Mouse (Mus musculus): ENCODE results near the gene Ttc39a. TPM values are rescaled to one million over a fixed set of nuclear protein-coding genes. Genes with fewer than 3 reads are reported as not detected.
A peak's percentile ranks its signal among the peaks of the same experiment; 100 is the strongest.

Ttc39a gene
- polyA plus RNA-seq, 1 experiment from 2014 or later = 2.6 TPM

- DNase-seq (ENCODE audit: low spot score) (peak; percentile 95), ATAC-seq (replicated peaks; ENCODE audit: low FRiP score, low read depth) (peak; percentile 99)
- Histone ChIP-seq H3K9me3 (replicated peaks; ENCODE audit: low read length) (no peaks in the 10 kb centered on the region), H3K36me3 (ENCODE audit: insufficient read depth, low read length) (no peaks in the 10 kb centered on the region; the same call in 1 of the 2 replicates), H3K4me3 (replicated peaks; ENCODE audit: low read depth, low read length) (peak overlapping the region; percentile 97), H3K9ac (ENCODE audit: low read depth, low read length) (peak overlapping the region; percentile 94), H3K4me1 (replicated peaks; ENCODE audit: insufficient read depth, low read length) (peaks cover 8% of the 10 kb centered on the region; the same call in 1 of the 2 replicates), H3K4me2 (ENCODE audit: low read length) (peak overlapping the region; percentile 72), H3K27me3 (ENCODE audit: insufficient read depth, low read length) (no peaks in the 10 kb centered on the region), H3K27ac (peak overlapping the region; percentile 95)
- 0% methylated on average over 26 of the region's 39 CpGs for WGBS
- TF ChIP-seq CTCF (IDR thresholded peaks at IDR 0.05; ENCODE audit: low read depth) = peak; percentile 47
Observed at GRCm38 (mm10) chr4:109476554-109477014, 70.2 kb downstream of the Ttc39a start.

- TF ChIP-seq CTCF (IDR thresholded peaks at IDR 0.05; ENCODE audit: low read depth) = no peak
- H3K9me3 ChIP-seq (replicated peaks; ENCODE audit: low read length) = no peaks in the 10 kb centered on the region
- H3K9ac ChIP-seq (ENCODE audit: low read depth, low read length) = no peak overlapping the region
- H3K4me3 ChIP-seq (replicated peaks; ENCODE audit: low read depth, low read length) = no peak overlapping the region
- WGBS = 85% methylated on average over 3 of the region's 3 CpGs
- H3K27me3 ChIP-seq (ENCODE audit: insufficient read depth, low read length) = no peaks in the 10 kb centered on the region
- ATAC-seq (replicated peaks; ENCODE audit: low FRiP score, low read depth) (no peak), DNase-seq (ENCODE audit: low spot score) (no peak)
- no peaks in the 10 kb centered on the region; the same call in 1 of the 2 replicates for H3K36me3 ChIP-seq (ENCODE audit: insufficient read depth, low read length)
- peaks cover 8% of the 10 kb centered on the region; the same call in 1 of the 2 replicates for H3K4me1 ChIP-seq (replicated peaks; ENCODE audit: insufficient read depth, low read length)
- H3K27ac ChIP-seq = no peak overlapping the region
- H3K4me2 ChIP-seq (ENCODE audit: low read length) = no peak overlapping the region
Observed at GRCm38 (mm10) chr4:109477454-109477853, 71.0 kb downstream of the Ttc39a start.

- no peak for ATAC-seq (replicated peaks; ENCODE audit: low FRiP score, low read depth)
- WGBS = 90% methylated on average over 2 of the region's 2 CpGs
- no peak overlapping the region for H3K4me3 ChIP-seq (replicated peaks; ENCODE audit: low read depth, low read length)
- no peak for TF ChIP-seq CTCF (IDR thresholded peaks at IDR 0.05; ENCODE audit: low read depth)
- no peak overlapping the region for H3K9ac ChIP-seq (ENCODE audit: low read depth, low read length)
- no peak overlapping the region for H3K4me2 ChIP-seq (ENCODE audit: low read length)
- H3K36me3 ChIP-seq (ENCODE audit: insufficient read depth, low read length) = no peaks in the 10 kb centered on the region
- DNase-seq (ENCODE audit: low spot score) = no peak
- no peaks in the 10 kb centered on the region for H3K9me3 ChIP-seq (replicated peaks; ENCODE audit: low read length)
- H3K4me1 ChIP-seq (replicated peaks; ENCODE audit: insufficient read depth, low read length) = no peaks in the 10 kb centered on the region
- no peaks in the 10 kb centered on the region for H3K27me3 ChIP-seq (ENCODE audit: insufficient read depth, low read length)
- H3K27ac ChIP-seq = no peak overlapping the region
Observed at GRCm38 (mm10) chr4:109481424-109481823, 75.0 kb downstream of the Ttc39a start.

GRCm38 (mm10) chr4:109482701-109483100 is 76.3 kb downstream of the Ttc39a start:
- H3K27me3 ChIP-seq (ENCODE audit: insufficient read depth, low read length) = no peaks in the 10 kb centered on the region
- DNase-seq (ENCODE audit: low spot score) (no peak), ATAC-seq (replicated peaks; ENCODE audit: low FRiP score, low read depth) (no peak)
- no peak overlapping the region for H3K9ac ChIP-seq (ENCODE audit: low read depth, low read length)
- H3K36me3 ChIP-seq (ENCODE audit: insufficient read depth, low read length) = no peaks in the 10 kb centered on the region
- 92% methylated on average over 1 of the region's 1 CpGs for WGBS
- no peak overlapping the region for H3K27ac ChIP-seq
- H3K4me2 ChIP-seq (ENCODE audit: low read length) = no peak overlapping the region
- H3K4me3 ChIP-seq (replicated peaks; ENCODE audit: low read depth, low read length) = no peak overlapping the region
- TF ChIP-seq CTCF (IDR thresholded peaks at IDR 0.05; ENCODE audit: low read depth) = no peak
- no peaks in the 10 kb centered on the region for H3K9me3 ChIP-seq (replicated peaks; ENCODE audit: low read length)
- H3K4me1 ChIP-seq (replicated peaks; ENCODE audit: insufficient read depth, low read length) = no peaks in the 10 kb centered on the region

DNA sequence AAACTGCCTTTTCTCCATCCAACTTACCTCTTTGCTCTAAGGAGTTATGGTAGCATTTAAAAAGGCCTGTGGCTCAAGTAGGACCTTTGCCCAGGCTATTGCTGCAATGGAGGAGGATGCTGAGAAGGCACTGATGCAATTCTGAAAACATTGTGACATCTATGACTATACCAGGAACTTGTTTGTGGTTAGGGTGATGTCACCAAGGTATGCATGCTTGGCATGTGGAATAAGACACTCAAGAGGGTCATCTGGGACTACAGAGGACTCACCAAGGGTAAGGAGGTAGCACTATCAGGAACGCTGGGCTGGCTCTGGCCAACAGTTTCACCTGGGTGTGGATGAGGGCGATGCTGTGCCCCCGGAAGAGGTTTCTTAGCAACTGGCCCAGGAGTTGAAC is 78.2 kb downstream of the Ttc39a start, which contains the start of gene Rnf11:
Gene Rnf11, minus strand, starts transcription at position 108 of the 400 bp plus-strand sequence.
- no peak within 1 kb of the TSS for H3K4me2 ChIP-seq (ENCODE audit: low read length)
- no peak within 1 kb of the TSS for H3K27ac ChIP-seq
- H3K27me3 ChIP-seq (ENCODE audit: insufficient read depth, low read length) = no peaks in the 10 kb centered on the region
- 88% methylated on average over 3 of the region's 3 CpGs for WGBS
- H3K36me3 ChIP-seq (ENCODE audit: insufficient read depth, low read length) = no peaks in the 10 kb centered on the region
- ATAC-seq (replicated peaks; ENCODE audit: low FRiP score, low read depth) (no peak), DNase-seq (ENCODE audit: low spot score) (no peak)
- no peak for TF ChIP-seq CTCF (IDR thresholded peaks at IDR 0.05; ENCODE audit: low read depth)
- no peaks in the 10 kb centered on the region for H3K9me3 ChIP-seq (replicated peaks; ENCODE audit: low read length)
- no peaks in the 10 kb centered on the region for H3K4me1 ChIP-seq (replicated peaks; ENCODE audit: insufficient read depth, low read length)
- no peak within 1 kb of the TSS for H3K9ac ChIP-seq (ENCODE audit: low read depth, low read length)
- no peak within 1 kb of the TSS for H3K4me3 ChIP-seq (replicated peaks; ENCODE audit: low read depth, low read length)

- TF ChIP-seq CTCF (IDR thresholded peaks at IDR 0.05; ENCODE audit: low read depth) = no peak
- Histone ChIP-seq H3K4me3 (replicated peaks; ENCODE audit: low read depth, low read length) (no peak overlapping the region), H3K4me2 (ENCODE audit: low read length) (no peak overlapping the region), H3K9ac (ENCODE audit: low read depth, low read length) (no peak overlapping the region), H3K27me3 (ENCODE audit: insufficient read depth, low read length) (no peaks in the 10 kb centered on the region), H3K4me1 (replicated peaks; ENCODE audit: insufficient read depth, low read length) (no peaks in the 10 kb centered on the region), H3K27ac (no peak overlapping the region), H3K36me3 (ENCODE audit: insufficient read depth, low read length) (no peaks in the 10 kb centered on the region), H3K9me3 (replicated peaks; ENCODE audit: low read length) (no peaks in the 10 kb centered on the region)
- WGBS = 68% methylated on average over 1 of the region's 1 CpGs
- ATAC-seq (replicated peaks; ENCODE audit: low FRiP score, low read depth) = no peak
- DNase-seq (ENCODE audit: low spot score) = no peak
Observed at GRCm38 (mm10) chr4:109488812-109489211, 82.4 kb downstream of the Ttc39a start.

GRCm38 (mm10) chr4:109493581-109493980 is 87.2 kb downstream of the Ttc39a start:
- Histone ChIP-seq H3K9me3 (replicated peaks; ENCODE audit: low read length) (no peaks in the 10 kb centered on the region), H3K4me2 (ENCODE audit: low read length) (no peak overlapping the region), H3K27me3 (ENCODE audit: insufficient read depth, low read length) (no peaks in the 10 kb centered on the region), H3K36me3 (ENCODE audit: insufficient read depth, low read length) (no peaks in the 10 kb centered on the region), H3K4me1 (replicated peaks; ENCODE audit: insufficient read depth, low read length) (no peaks in the 10 kb centered on the region), H3K27ac (no peak overlapping the region), H3K4me3 (replicated peaks; ENCODE audit: low read depth, low read length) (no peak overlapping the region), H3K9ac (ENCODE audit: low read depth, low read length) (no peak overlapping the region)
- 0 out of 2 replicates have a peak, but pooled peaks have one; percentile 25 for ATAC-seq (replicated peaks; ENCODE audit: low FRiP score, low read depth)
- no peak for DNase-seq (ENCODE audit: low spot score)
- TF ChIP-seq CTCF (IDR thresholded peaks at IDR 0.05; ENCODE audit: low read depth) = no peak

Other genes with a start within 250 kb of the Ttc39a start
- gene Osbpl9, start 204.4 kb upstream of the Ttc39a start, polyA plus RNA-seq (2015; fragmentation: Nextera tagmentation; extraction: Ambion mirVana) = 78.6 and 81.0 TPM in 2 replicates
- 0.12 and 0.36 TPM in 2 replicates for gene Calr4, start 172.1 kb upstream of the Ttc39a start, polyA plus RNA-seq (2015; fragmentation: Nextera tagmentation; extraction: Ambion mirVana)
- gene Eps15, start 126.4 kb upstream of the Ttc39a start, polyA plus RNA-seq (2015; fragmentation: Nextera tagmentation; extraction: Ambion mirVana) = 26.6 and 30.5 TPM in 2 replicates
- 51.6 and 57.5 TPM in 2 replicates for gene Rnf11, start 78.1 kb downstream of the Ttc39a start, polyA plus RNA-seq (2015; fragmentation: Nextera tagmentation; extraction: Ambion mirVana)
- gene 4930522H14Rik, start 124.7 kb downstream of the Ttc39a start, polyA plus RNA-seq (2015; fragmentation: Nextera tagmentation; extraction: Ambion mirVana) = not detected in 2 replicates